Mouse (Mus musculus): Measurements from ENCODE around the gene Mettl2. TPM values are rescaled to one million over a fixed set of nuclear protein-coding genes. Genes with fewer than 3 reads are reported as not detected.
A peak's percentile ranks its signal among the peaks of the same experiment; 100 is the strongest.

Gene Mettl2
- total RNA-seq, 2 experiments from 2014 or later = 6.7 to 13.3 TPM

GRCm38 (mm10) chr11:105152357-105152899 lies 26.2 kb downstream of the Mettl2 start:
- ATAC-seq (ENCODE audit: poor library complexity, severe bottlenecking) = peak; percentile 38

GRCm38 (mm10) chr11:105153068-105153833 lies 27.0 kb downstream of the Mettl2 start:
- ATAC-seq (ENCODE audit: poor library complexity, severe bottlenecking) = no peak

- ATAC-seq (ENCODE audit: poor library complexity, severe bottlenecking) = no peak
Observed at GRCm38 (mm10) chr11:105155915-105156314, 29.7 kb downstream of the Mettl2 start.

- ATAC-seq (ENCODE audit: poor library complexity, severe bottlenecking) = no peak
Observed at GRCm38 (mm10) chr11:105156748-105157267, 30.6 kb downstream of the Mettl2 start.

GRCm38 (mm10) chr11:105158047-105158446 lies 31.8 kb downstream of the Mettl2 start:
- no peak for ATAC-seq (ENCODE audit: poor library complexity, severe bottlenecking)

GRCm38 (mm10) chr11:105159673-105160360 lies 33.6 kb downstream of the Mettl2 start:
- no peak for ATAC-seq (ENCODE audit: poor library complexity, severe bottlenecking)

GRCm38 (mm10) chr11:105161411-105161810 lies 35.2 kb downstream of the Mettl2 start:
- ATAC-seq (ENCODE audit: poor library complexity, severe bottlenecking) = no peak

GRCm38 (mm10) chr11:105164516-105165510 lies 38.6 kb downstream of the Mettl2 start:
- no peak for ATAC-seq (ENCODE audit: poor library complexity, severe bottlenecking)

- ATAC-seq (ENCODE audit: poor library complexity, severe bottlenecking) = no peak
Observed at GRCm38 (mm10) chr11:105166780-105167179, 40.6 kb downstream of the Mettl2 start.

GRCm38 (mm10) chr11:105178516-105178915 lies 52.3 kb downstream of the Mettl2 start, which contains the start of gene Tlk2:
Gene Tlk2 (plus strand): TSS chr11:105178807.
- ATAC-seq (ENCODE audit: poor library complexity, severe bottlenecking) = no peak

- no peak for ATAC-seq (ENCODE audit: poor library complexity, severe bottlenecking)
Observed at GRCm38 (mm10) chr11:105179523-105179922, 53.3 kb downstream of the Mettl2 start.

GRCm38 (mm10) chr11:105180471-105181091 lies 54.4 kb downstream of the Mettl2 start:
- peak; percentile 22 for ATAC-seq (ENCODE audit: poor library complexity, severe bottlenecking)

GRCm38 (mm10) chr11:105181126-105181637 lies 55.0 kb downstream of the Mettl2 start:
- ATAC-seq (ENCODE audit: poor library complexity, severe bottlenecking) = peak; percentile 79

GRCm38 (mm10) chr11:105181689-105182460 lies 55.6 kb downstream of the Mettl2 start:
- ATAC-seq (ENCODE audit: poor library complexity, severe bottlenecking) = peak; percentile 22

- no peak for ATAC-seq (ENCODE audit: poor library complexity, severe bottlenecking)
Observed at GRCm38 (mm10) chr11:105182461-105182855, 56.2 kb downstream of the Mettl2 start.

- ATAC-seq (ENCODE audit: poor library complexity, severe bottlenecking) = no peak
Observed at GRCm38 (mm10) chr11:105184678-105185077, 58.5 kb downstream of the Mettl2 start.

Measured in megakaryocyte, adult 5-6 weeks (primary cell).